ENCODE assay signal across 8 mouse cellular contexts in genomic region chr2:57238614-57239165, GRCm38 (mm10). TPM values are rescaled to one million over a fixed set of nuclear protein-coding genes. Genes with fewer than 3 reads are reported as not detected.
DNase-seq lines count a peak whose midpoint lies in the region; ATAC-seq and TF ChIP-seq lines count a peak whose summit lies in the region.

No protein-coding gene starts in this region.

- H3K4me1 ChIP-seq in heart, embryonic 10.5 days: peaks cover 7% of the 10 kb centered on the region; the same call in 1 of the 2 replicates
- H3K4me1 ChIP-seq in E14TG2a.4 (replicated peaks; ENCODE audit: low read depth, low read length): peaks cover 71% of the 10 kb centered on the region
- peaks cover 16% of the 10 kb centered on the region; the same call in 1 of the 2 replicates for H3K4me1 ChIP-seq in embryonic facial prominence, embryonic 15.5 days
- H3K4me1 ChIP-seq in midbrain, embryonic 10.5 days: peaks cover 25% of the 10 kb centered on the region
- H3K4me1 ChIP-seq in thymus, adult 2 months (replicated peaks; ENCODE audit: control insufficient read depth, insufficient read depth, low read length): peaks cover 7% of the 10 kb centered on the region

- H3K27ac ChIP-seq in heart, embryonic 10.5 days: peak overlapping the region; percentile 95
- H3K27ac ChIP-seq in embryonic facial prominence, embryonic 15.5 days (replicated peaks): peak overlapping the region; percentile 75
- H3K27ac ChIP-seq in midbrain, embryonic 10.5 days (replicated peaks): peak overlapping the region; percentile 91
- peak overlapping the region; percentile 76 for H3K27ac ChIP-seq in thymus, adult 2 months (ENCODE audit: control insufficient read depth, insufficient read depth, low read length)

- no peaks in the 10 kb centered on the region for H3K27me3 ChIP-seq in heart, embryonic 10.5 days (ENCODE audit: insufficient read depth, poor library complexity, severe bottlenecking)
- H3K27me3 ChIP-seq in E14TG2a.4 (ENCODE audit: insufficient read depth, low read length): no peaks in the 10 kb centered on the region
- no peaks in the 10 kb centered on the region for H3K27me3 ChIP-seq in embryonic facial prominence, embryonic 15.5 days
- H3K27me3 ChIP-seq in midbrain, embryonic 10.5 days (ENCODE audit: low read depth, poor library complexity, severe bottlenecking): peaks cover 26% of the 10 kb centered on the region
- no peaks in the 10 kb centered on the region for H3K27me3 ChIP-seq in thymus, adult 2 months (ENCODE audit: control insufficient read depth, insufficient read depth, low read length)

- TF ChIP-seq CTCF in E14TG2a.4 (conservative IDR thresholded peaks at IDR 0.05; ENCODE audit: low read length): no peak
- TF ChIP-seq CTCF in thymus, adult 2 months (IDR thresholded peaks at IDR 0.05; ENCODE audit: borderline replicate concordance, control insufficient read depth, extremely low read depth, insufficient read depth, low read length, poor library complexity): no peak

- H3K4me3 ChIP-seq in heart, embryonic 10.5 days: peak overlapping the region; percentile 85
- H3K4me3 ChIP-seq in E14TG2a.4 (replicated peaks; ENCODE audit: low read length): peak overlapping the region; percentile 87
- peak overlapping the region; percentile 77 for H3K4me3 ChIP-seq in embryonic facial prominence, embryonic 15.5 days (replicated peaks)
- peak overlapping the region; percentile 81 for H3K4me3 ChIP-seq in midbrain, embryonic 10.5 days
- H3K4me3 ChIP-seq in thymus, adult 2 months (ENCODE audit: control insufficient read depth, insufficient read depth, low read length): peak overlapping the region; percentile 81

- 3% methylated on average over 17 of the region's 17 CpGs for WGBS in heart, embryonic 10.5 days
- WGBS in embryonic facial prominence, embryonic 15.5 days: 4% methylated on average over 17 of the region's 17 CpGs
- 1% methylated on average over 17 of the region's 17 CpGs for WGBS in midbrain, embryonic 10.5 days
- under 1% methylated on average over 17 of the region's 17 CpGs for WGBS in thymus, adult 2 months

- H3K9ac ChIP-seq in embryonic facial prominence, embryonic 15.5 days: peak overlapping the region; percentile 89

- no peak for ATAC-seq in embryonic facial prominence, embryonic 15.5 days (ENCODE audit: insufficient number of reproducible peaks, low FRiP score, low TSS enrichment, low read depth)
- ATAC-seq in inflammation-experienced regulatory T-cells, adult 6 months: peak; percentile 88

- H3K9me3 ChIP-seq in heart, embryonic 10.5 days: no peaks in the 10 kb centered on the region
- H3K9me3 ChIP-seq in E14TG2a.4 (ENCODE audit: low read length): no peaks in the 10 kb centered on the region
- no peaks in the 10 kb centered on the region for H3K9me3 ChIP-seq in embryonic facial prominence, embryonic 15.5 days (replicated peaks)
- H3K9me3 ChIP-seq in midbrain, embryonic 10.5 days (replicated peaks): no peaks in the 10 kb centered on the region

- peak overlapping the region; percentile 91 for H3K4me2 ChIP-seq in embryonic facial prominence, embryonic 15.5 days (replicated peaks)

- DNase-seq in heart, embryonic 10.5 days (ENCODE audit: low spot score): no peak
- no peak for DNase-seq in heart, adult 8-10 months (ENCODE audit: low spot score)
- DNase-seq in midbrain, embryonic 10.5 days (ENCODE audit: low spot score): no peak
- DNase-seq in thymus, adult 2 months: peak; percentile 76
- DNase-seq in cerebellum, adult 18-20 months: no peak

- no peaks in the 10 kb centered on the region for H3K36me3 ChIP-seq in heart, embryonic 10.5 days
- H3K36me3 ChIP-seq in E14TG2a.4 (ENCODE audit: insufficient read depth, low read length): 0 out of 2 replicates have a peak, but pooled peaks cover 5% of the 10 kb centered on the region
- no peaks in the 10 kb centered on the region for H3K36me3 ChIP-seq in embryonic facial prominence, embryonic 15.5 days
- H3K36me3 ChIP-seq in midbrain, embryonic 10.5 days: no peaks in the 10 kb centered on the region
- H3K36me3 ChIP-seq in thymus, adult 2 months (ENCODE audit: control insufficient read depth, insufficient read depth, low read length): no peaks in the 10 kb centered on the region

- 0 out of 2 replicates have a peak, but pooled peaks have one; percentile 15 for TF ChIP-seq POLR2A in thymus, adult 2 months (IDR thresholded peaks at IDR 0.05; ENCODE audit: control insufficient read depth, extremely low read depth, insufficient read depth, low read length, poor library complexity)

RNA-seq across cellular contexts. Expression of gene Gpd2, which starts 1.3 kb away (rescaled TPM):
- 18.6 and 22.3 TPM in 2 replicates for polyA plus RNA-seq in heart, embryonic 10.5 days (2016; fragmentation: Nextera tagmentation; extraction: Ambion mirVana)
- total RNA-seq in heart, adult 8-10 months (2022): 10 to 100 TPM; 14.4 to 17.9 (median 15.3) TPM
- polyA plus RNA-seq in embryonic facial prominence, embryonic 15.5 days (2015; fragmentation: Nextera tagmentation; extraction: Ambion mirVana): 14.3 and 16.2 TPM in 2 replicates
- polyA plus RNA-seq in inflammation-experienced regulatory T-cells, adult 6 months (2017; shearing (Covaris generic)): 10 to 100 TPM; 13.9 to 21.8 (median 15.2) TPM
- polyA plus RNA-seq in midbrain, embryonic 10.5 days (2016; fragmentation: Nextera tagmentation; extraction: Ambion mirVana): 21.4 and 24.4 TPM in 2 replicates
- 10.0 and 14.6 TPM in 2 replicates for polyA plus RNA-seq in thymus, adult 2 months (2012; rRNA removed)
